ENCODE assay signal across 11 mouse cellular contexts in the genomic region with DNA sequence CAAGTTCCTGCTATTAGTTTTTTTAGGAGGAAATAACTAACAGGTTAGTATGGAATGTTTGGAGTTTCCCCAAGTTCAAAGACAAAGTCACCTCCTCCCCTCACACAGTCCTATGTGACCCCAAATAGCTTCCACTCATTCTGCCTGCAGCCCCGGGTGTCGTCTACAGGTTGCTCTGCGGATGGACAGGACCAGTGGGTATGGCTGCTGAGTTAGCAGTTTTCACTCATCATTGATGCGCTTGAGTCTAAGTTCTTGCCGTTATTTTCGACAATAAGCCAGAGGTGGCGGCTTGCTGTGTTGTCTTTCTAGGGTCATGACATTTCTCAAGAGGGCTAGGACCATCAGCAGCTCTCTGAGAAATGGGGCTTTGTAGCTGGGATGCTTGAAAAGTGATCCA. TPM values are rescaled to one million over a fixed set of nuclear protein-coding genes. Genes with fewer than 3 reads are reported as not detected.
A peak's percentile ranks its signal among the peaks of the same experiment; 100 is the strongest.
DNase-seq lines count a peak whose midpoint lies in the region; ATAC-seq and TF ChIP-seq lines count a peak whose summit lies in the region.
"Had no signal": no experiment of that assay in that cellular context is flagged by ENCODE, and none has a peak within 500 bp of the region (broad histone marks: within the 10 kb centered on the region; RNA-seq: fewer than 3 reads in every experiment).

No protein-coding gene starts in this region.

- H3K9ac ChIP-seq in kidney, postnatal 0 days (ENCODE audit: low read depth, low read length), result no peak overlapping the region
- H3K9ac ChIP-seq in neural tube, embryonic 14.5 days (replicated peaks; ENCODE audit: low read depth, low read length), result no peak overlapping the region
- H3K9ac ChIP-seq: liver, embryonic 14.5 days had no signal

- no peak for TF ChIP-seq CTCF in kidney, postnatal 0 days (IDR thresholded peaks at IDR 0.05; ENCODE audit: low read depth)
- no peak for TF ChIP-seq CTCF in bone marrow, adult 2 months (IDR thresholded peaks at IDR 0.05; ENCODE audit: control insufficient read depth, insufficient read depth, low read length)
- TF ChIP-seq CTCF in layer of hippocampus, adult 2 months (conservative IDR thresholded peaks at IDR 0.05), result no peak

- no peaks in the 10 kb centered on the region for H3K36me3 ChIP-seq in kidney, postnatal 0 days (ENCODE audit: insufficient read depth, low read length)
- H3K36me3 ChIP-seq in neural tube, embryonic 14.5 days (ENCODE audit: control insufficient read depth, insufficient read depth, low read length), result no peaks in the 10 kb centered on the region

- no peak for TF ChIP-seq POLR2A in bone marrow, adult 2 months (IDR thresholded peaks at IDR 0.05; ENCODE audit: borderline replicate concordance, control insufficient read depth, low read depth, low read length)

- H3K4me1 ChIP-seq in kidney, postnatal 0 days (replicated peaks; ENCODE audit: insufficient read depth, low read length), result peaks cover 5% of the 10 kb centered on the region
- H3K4me1 ChIP-seq in bone marrow, adult 2 months (ENCODE audit: control insufficient read depth, insufficient read depth, low read length), result peaks cover 5% of the 10 kb centered on the region; the same call in 1 of the 2 replicates
- H3K4me1 ChIP-seq in neural tube, embryonic 14.5 days (ENCODE audit: control insufficient read depth, insufficient read depth, low read length), result peaks cover 16% of the 10 kb centered on the region

- no peaks in the 10 kb centered on the region for H3K27me3 ChIP-seq in kidney, postnatal 0 days (ENCODE audit: insufficient read depth, low read length)
- no peaks in the 10 kb centered on the region for H3K27me3 ChIP-seq in neural tube, embryonic 14.5 days (ENCODE audit: control insufficient read depth, insufficient read depth, low read length)

- WGBS in kidney, postnatal 0 days, result 79% methylated on average over 7 of the region's 7 CpGs
- WGBS in bone marrow, adult 2 months, result 11% methylated on average over 7 of the region's 7 CpGs
- 77% methylated on average over 7 of the region's 7 CpGs for WGBS in neural tube, embryonic 14.5 days

- ATAC-seq in kidney, postnatal 0 days (replicated peaks; ENCODE audit: low FRiP score, low read depth), result no peak
- no peak for ATAC-seq in neural tube, embryonic 14.5 days (ENCODE audit: low read depth)

- H3K4me2 ChIP-seq in kidney, postnatal 0 days (ENCODE audit: low read length), result no peak overlapping the region
- H3K4me2 ChIP-seq in neural tube, embryonic 14.5 days (ENCODE audit: low read depth, low read length), result 0 out of 2 replicates have a peak overlapping the region, but pooled peaks have one; percentile 25

- H3K4me3 ChIP-seq in kidney, postnatal 0 days (replicated peaks; ENCODE audit: low read depth, low read length), result no peak overlapping the region
- H3K4me3 ChIP-seq in bone marrow, adult 2 months (replicated peaks; ENCODE audit: control insufficient read depth, low read depth, low read length), result peak overlapping the region; percentile 14
- H3K4me3 ChIP-seq in neural tube, embryonic 14.5 days (ENCODE audit: low read depth, low read length), result no peak overlapping the region
- no peak overlapping the region for H3K4me3 ChIP-seq in layer of hippocampus, adult 2 months

- no peaks in the 10 kb centered on the region for H3K9me3 ChIP-seq in kidney, postnatal 0 days (replicated peaks; ENCODE audit: low read length)
- H3K9me3 ChIP-seq in neural tube, embryonic 14.5 days (ENCODE audit: control insufficient read depth, low read length), result no peaks in the 10 kb centered on the region

- no peak for DNase-seq in kidney, postnatal 0 days (ENCODE audit: low spot score)
- no peak for DNase-seq in kidney, adult 9 months
- DNase-seq in B cell, adult 2 months, result peak; percentile 48 to 50
- no peak for DNase-seq in layer of hippocampus, postnatal 36 days
- no peak for DNase-seq in layer of hippocampus, adult 2 months (ENCODE audit: low spot score in 2 of 2)
- DNase-seq: adrenal gland, adult 8-10 months; cerebellum, adult 11-12 months; kidney, adult 8-10 months had no signal

- H3K27ac ChIP-seq in kidney, postnatal 0 days, result peak overlapping the region; percentile 58
- 0 out of 2 replicates have a peak overlapping the region, but pooled peaks have one; percentile 1 for H3K27ac ChIP-seq in bone marrow, adult 2 months (ENCODE audit: control insufficient read depth, insufficient read depth, low read depth, low read length, poor library complexity)
- no peak overlapping the region for H3K27ac ChIP-seq in neural tube, embryonic 14.5 days (ENCODE audit: low read depth, low read length)
- H3K27ac ChIP-seq in layer of hippocampus, adult 2 months, result no peak overlapping the region
- H3K27ac ChIP-seq: liver, embryonic 14.5 days had no signal

RNA-seq across cellular contexts. Expression of gene Scml4, which starts 1.3 kb away (rescaled TPM):
- 1.7 and 2.0 TPM in 2 replicates for polyA plus RNA-seq in kidney, postnatal 0 days (2015; fragmentation: Nextera tagmentation; extraction: Ambion mirVana)
- polyA plus RNA-seq in bone marrow, adult 2 months (2011; ENCODE audit: insufficient read depth, insufficient read length, low replicate concordance, missing spikeins), result 2.4 and 3.7 TPM in 2 replicates
- 7.4 and 7.8 TPM in 2 replicates for polyA plus RNA-seq in neural tube, embryonic 14.5 days (2014; fragmentation: Nextera tagmentation; extraction: Ambion mirVana)
- 1 to 10 TPM; 4.4 to 5.1 TPM for total RNA-seq in layer of hippocampus, postnatal 36 days (2021)
- 1 to 10 TPM; 3.7 to 5.6 TPM for total RNA-seq in layer of hippocampus, adult 2 months (2021)

Comparison
In these comparisons a context has a peak if more than half of its experiments do, and no peak if none do; other contexts are left out.
1. DNase-seq: peak in B cell, adult 2 months (2 of 2); none in kidney, postnatal 0 days (single experiment), kidney, adult 9 months (single experiment), layer of hippocampus, postnatal 36 days (0 of 2) and layer of hippocampus, adult 2 months (0 of 2).
2. H3K27ac ChIP-seq: peak in kidney, postnatal 0 days (single experiment) and bone marrow, adult 2 months (single experiment); none in neural tube, embryonic 14.5 days (single experiment) and layer of hippocampus, adult 2 months (single experiment).